Comparison of ENCODE assay signal across 16 mouse cellular contexts in genomic region chr17:3747808-3748335, GRCm38 (mm10). TPM values are rescaled to one million over a fixed set of nuclear protein-coding genes. Genes with fewer than 3 reads are reported as not detected.
DNase-seq lines count a peak whose midpoint lies in the region; ATAC-seq lines count a peak whose summit lies in the region.
"Had no signal": no experiment of that assay in that cellular context is flagged by ENCODE, and none has a peak within 500 bp of the region (broad histone marks: within the 10 kb centered on the region; RNA-seq: fewer than 3 reads in every experiment).

No protein-coding gene starts in this region.

- H3K27me3 ChIP-seq in forebrain, embryonic 14.5 days (replicated peaks; ENCODE audit: control insufficient read depth, insufficient read depth, low read length) = no peaks in the 10 kb centered on the region
- H3K27me3 ChIP-seq in forebrain, embryonic 16.5 days (replicated peaks; ENCODE audit: control insufficient read depth, insufficient read depth, low read length) = no peaks in the 10 kb centered on the region
- no peaks in the 10 kb centered on the region for H3K27me3 ChIP-seq in kidney, embryonic 16.5 days (ENCODE audit: insufficient read depth, low read length)
- H3K27me3 ChIP-seq: heart, embryonic 13.5 days; lung, embryonic 15.5 days had no signal

- no peak overlapping the region for H3K9ac ChIP-seq in forebrain, embryonic 14.5 days (ENCODE audit: low read length)
- H3K9ac ChIP-seq in forebrain, embryonic 16.5 days (replicated peaks; ENCODE audit: low read depth, low read length) = no peak overlapping the region
- H3K9ac ChIP-seq in kidney, embryonic 16.5 days (replicated peaks; ENCODE audit: low read length) = no peak overlapping the region
- H3K9ac ChIP-seq: heart, embryonic 13.5 days; lung, embryonic 15.5 days had no signal

- DNase-seq in forebrain, embryonic 14.5 days (ENCODE audit: low spot score) = peak; percentile 52
- peak; percentile 2 for DNase-seq in kidney, postnatal 14 days
- DNase-seq in right cerebral cortex, postnatal 4 days = peak; percentile 32
- DNase-seq in right cerebral cortex, postnatal 25 days = no peak
- peak; percentile 5 to 20 for DNase-seq in lung, postnatal 4 days
- no peak for DNase-seq in embryo, embryonic 10.5 days (ENCODE audit: low spot score)
- DNase-seq: embryo, embryonic 11 days had no signal

- no peaks in the 10 kb centered on the region for H3K9me3 ChIP-seq in forebrain, embryonic 14.5 days (replicated peaks; ENCODE audit: control insufficient read depth, low read length)
- H3K9me3 ChIP-seq in forebrain, embryonic 16.5 days (ENCODE audit: control insufficient read depth, low read length) = no peaks in the 10 kb centered on the region
- no peaks in the 10 kb centered on the region for H3K9me3 ChIP-seq in kidney, embryonic 16.5 days (ENCODE audit: low read length)
- H3K9me3 ChIP-seq: forebrain, embryonic 10.5 days; heart, embryonic 13.5 days; limb, embryonic 10.5 days; lung, embryonic 15.5 days had no signal

- no peaks in the 10 kb centered on the region for H3K36me3 ChIP-seq in forebrain, embryonic 14.5 days (ENCODE audit: control insufficient read depth, insufficient read depth, low read length)
- no peaks in the 10 kb centered on the region for H3K36me3 ChIP-seq in forebrain, embryonic 16.5 days (ENCODE audit: control insufficient read depth, insufficient read depth)
- no peaks in the 10 kb centered on the region for H3K36me3 ChIP-seq in kidney, embryonic 16.5 days (ENCODE audit: insufficient read depth, low read length)
- H3K36me3 ChIP-seq: forebrain, embryonic 10.5 days; heart, embryonic 13.5 days; limb, embryonic 10.5 days; lung, embryonic 15.5 days had no signal

- H3K4me3 ChIP-seq in forebrain, embryonic 14.5 days (ENCODE audit: low read depth, low read length) = no peak overlapping the region
- H3K4me3 ChIP-seq in forebrain, embryonic 16.5 days (replicated peaks; ENCODE audit: low read length) = no peak overlapping the region
- H3K4me3 ChIP-seq in kidney, embryonic 16.5 days (ENCODE audit: low read length) = no peak overlapping the region
- H3K4me3 ChIP-seq: forebrain, embryonic 10.5 days; heart, embryonic 13.5 days; limb, embryonic 10.5 days; lung, embryonic 15.5 days had no signal

- 75% methylated on average over 8 of the region's 8 CpGs for WGBS in forebrain, embryonic 14.5 days
- WGBS in forebrain, embryonic 16.5 days = 67% methylated on average over 8 of the region's 8 CpGs
- 77% methylated on average over 8 of the region's 8 CpGs for WGBS in kidney, embryonic 16.5 days

- H3K27ac ChIP-seq in forebrain, embryonic 14.5 days (ENCODE audit: low read depth, low read length) = no peak overlapping the region
- H3K27ac ChIP-seq in forebrain, embryonic 16.5 days (ENCODE audit: low read length) = no peak overlapping the region
- H3K27ac ChIP-seq in kidney, embryonic 16.5 days (ENCODE audit: low read length) = no peak overlapping the region
- H3K27ac ChIP-seq: forebrain, embryonic 10.5 days; heart, embryonic 13.5 days; limb, embryonic 10.5 days; lung, embryonic 15.5 days had no signal

- H3K4me1 ChIP-seq in forebrain, embryonic 14.5 days (ENCODE audit: control insufficient read depth, insufficient read depth, low read length) = no peaks in the 10 kb centered on the region; the same call in 1 of the 2 replicates
- 0 out of 2 replicates have a peak, but pooled peaks cover 3% of the 10 kb centered on the region for H3K4me1 ChIP-seq in forebrain, embryonic 16.5 days (replicated peaks; ENCODE audit: control insufficient read depth, insufficient read depth, low read length)
- H3K4me1 ChIP-seq in kidney, embryonic 16.5 days (ENCODE audit: insufficient read depth, low read length) = no peaks in the 10 kb centered on the region
- H3K4me1 ChIP-seq: forebrain, embryonic 10.5 days; heart, embryonic 13.5 days; limb, embryonic 10.5 days had no signal

- no peak overlapping the region for H3K4me2 ChIP-seq in forebrain, embryonic 14.5 days (ENCODE audit: low read length)
- H3K4me2 ChIP-seq in forebrain, embryonic 16.5 days (ENCODE audit: low read length) = no peak overlapping the region
- no peak overlapping the region for H3K4me2 ChIP-seq in kidney, embryonic 16.5 days (replicated peaks; ENCODE audit: low read depth, low read length)
- H3K4me2 ChIP-seq: heart, embryonic 13.5 days; lung, embryonic 15.5 days had no signal

- ATAC-seq in forebrain, embryonic 14.5 days = no peak
- ATAC-seq in forebrain, embryonic 16.5 days = no peak
- no peak for ATAC-seq in kidney, embryonic 16.5 days (ENCODE audit: low FRiP score, low TSS enrichment)
- ATAC-seq: CD4-positive, CD25-positive, alpha-beta regulatory T cell, adult 4 months had no signal

RNA-seq across cellular contexts. Expression of gene Nox3, which starts 51.8 kb away (rescaled TPM):
- polyA plus RNA-seq in forebrain, embryonic 14.5 days (2014; fragmentation: Nextera tagmentation; extraction: Ambion mirVana) = not detected in 2 replicates
- not detected in 2 replicates for polyA plus RNA-seq in forebrain, embryonic 16.5 days (2015; fragmentation: Nextera tagmentation; extraction: Ambion mirVana)
- polyA plus RNA-seq in kidney, embryonic 16.5 days (2015; fragmentation: Nextera tagmentation; extraction: Ambion mirVana) = not detected in 2 replicates
- polyA plus RNA-seq: CD4-positive, CD25-positive, alpha-beta regulatory T cell, adult 4 months; forebrain, embryonic 10.5 days; heart, embryonic 13.5 days; intestine, embryonic 14.5 days; limb, embryonic 10.5 days; lung, embryonic 15.5 days; urinary bladder, adult 2 months had no signal

Comparison
In these comparisons a context has a peak if more than half of its experiments do, and no peak if none do; other contexts are left out.
1. DNase-seq: peak in forebrain, embryonic 14.5 days (single experiment), kidney, postnatal 14 days (single experiment), right cerebral cortex, postnatal 4 days (single experiment) and lung, postnatal 4 days (2 of 2); none in right cerebral cortex, postnatal 25 days (single experiment) and embryo, embryonic 10.5 days (single experiment).